9 mouse cellular contexts compared by ENCODE assay signal in the genomic region with DNA sequence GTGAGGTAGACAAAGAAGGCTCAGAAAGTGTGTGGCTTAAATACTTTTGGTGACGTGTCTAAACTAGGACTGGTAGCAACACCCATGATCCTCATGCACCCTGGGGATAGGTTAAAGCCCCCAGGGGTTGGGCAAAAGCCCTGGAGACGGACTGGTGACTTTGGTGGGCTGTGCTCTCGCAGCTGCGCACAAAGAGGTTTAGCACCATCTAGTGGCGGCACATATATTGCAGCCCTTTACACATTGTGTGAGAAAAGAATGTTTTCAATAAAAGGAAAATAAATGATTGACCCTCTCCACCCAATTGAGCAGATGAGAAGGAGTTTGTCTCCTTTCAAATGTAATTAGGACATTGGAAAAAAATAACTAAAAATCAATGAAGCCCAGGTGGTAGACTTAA. TPM values are rescaled to one million over a fixed set of nuclear protein-coding genes. Genes with fewer than 3 reads are reported as not detected.
DNase-seq lines count a peak whose midpoint lies in the region; ATAC-seq and TF ChIP-seq lines count a peak whose summit lies in the region.
"Not testable (repeated sequence)": the region's sequence is repeated elsewhere in the genome, so short reads cannot be mapped to it uniquely, and the experiment has no call there.
"Had no signal": no experiment of that assay in that cellular context is flagged by ENCODE, and none has a peak within 500 bp of the region (broad histone marks: within the 10 kb centered on the region; RNA-seq: fewer than 3 reads in every experiment).

No protein-coding gene starts in this region.

- not testable (repeated sequence) for H3K4me1 ChIP-seq in intestine, embryonic 14.5 days (replicated peaks; ENCODE audit: control insufficient read depth, insufficient read depth, low read length)

- H3K9me3 ChIP-seq in intestine, embryonic 14.5 days (ENCODE audit: control insufficient read depth, low read length), result not testable (repeated sequence)

- not testable (repeated sequence) for H3K27ac ChIP-seq in intestine, embryonic 14.5 days (ENCODE audit: low read depth); left cerebral cortex, adult 2 months

- intact Hi-C loops in left cerebral cortex, adult 2 months (cut with DNase I), result loop anchor here (2.0 to 5.0 kb wide), 2 partner anchors 43 to 129 kb away; partner anchors contain the start of gene Glipr1l1

- H3K4me3 ChIP-seq in intestine, embryonic 14.5 days (ENCODE audit: low read depth, low read length); left cerebral cortex, adult 2 months: not testable (repeated sequence)

- H3K9ac ChIP-seq in intestine, embryonic 14.5 days (ENCODE audit: low read length), result not testable (repeated sequence)

- WGBS in intestine, embryonic 14.5 days, result 3% methylated on average over 5 of the region's 5 CpGs

- not testable (repeated sequence) for H3K27me3 ChIP-seq in intestine, embryonic 14.5 days (replicated peaks; ENCODE audit: control insufficient read depth, insufficient read depth, low read length)

- peak; percentile 82 for TF ChIP-seq CTCF in left cerebral cortex, adult 2 months (IDR thresholded peaks at IDR 0.05)

- H3K36me3 ChIP-seq in intestine, embryonic 14.5 days (ENCODE audit: control insufficient read depth, insufficient read depth, low read length), result not testable (repeated sequence)

- DNase-seq in T-cell, adult 2 months (ENCODE audit: low spot score), result peak; percentile 58
- DNase-seq in cerebellum, postnatal 10 days, result peak; percentile 69 to 75
- peak; percentile 6 to 52 for DNase-seq in frontal cortex, postnatal 14 days (ENCODE audit: low spot score in 2 of 2)
- DNase-seq in intestine, embryonic 14.5 days (ENCODE audit: low spot score), result peak; percentile 81
- DNase-seq in left cerebral cortex, adult 2 months (ENCODE audit: extremely low spot score in 1 of 2, low spot score in 2 of 2), result peak; percentile 49 to 62
- DNase-seq in right cerebral cortex, postnatal 4 days, result peak; percentile 65

- not testable (repeated sequence) for ATAC-seq in intestine, embryonic 14.5 days (replicated peaks; ENCODE audit: low FRiP score, low TSS enrichment, low read depth)
- 0 out of 2 replicates have a peak, but pooled peaks have one; percentile 52 for ATAC-seq in megakaryocyte progenitor cell, adult 5-6 weeks (replicated peaks; ENCODE audit: poor library complexity)

- H3K4me2 ChIP-seq in intestine, embryonic 14.5 days (ENCODE audit: low read length), result not testable (repeated sequence)

RNA-seq across cellular contexts. Expression of gene Glipr1l2, which starts 22.6 kb away (rescaled TPM):
- not detected in 2 replicates for polyA plus RNA-seq in intestine, embryonic 14.5 days (2014; fragmentation: Nextera tagmentation; extraction: Ambion mirVana)
- total RNA-seq in left cerebral cortex, adult 2 months (2021), result not detected
- not detected in 2 replicates for total RNA-seq in megakaryocyte progenitor cell, adult 5-6 weeks (2015)
- not detected in 2 replicates for total RNA-seq in megakaryocyte progenitor cell, adult 5-6 weeks (2017)
- polyA plus RNA-seq: kidney, embryonic 14.5 days; neural tube, embryonic 14.5 days had no signal

RNA-seq across cellular contexts. Expression of gene Glipr1l1, which starts 45.8 kb away (rescaled TPM):
- polyA plus RNA-seq in intestine, embryonic 14.5 days (2014; fragmentation: Nextera tagmentation; extraction: Ambion mirVana), result not detected in 2 replicates
- total RNA-seq in left cerebral cortex, adult 2 months (2021), result not detected
- not detected in 2 replicates for total RNA-seq in megakaryocyte progenitor cell, adult 5-6 weeks (2015)
- total RNA-seq in megakaryocyte progenitor cell, adult 5-6 weeks (2017), result not detected in 2 replicates
- polyA plus RNA-seq: kidney, embryonic 14.5 days; neural tube, embryonic 14.5 days had no signal

RNA-seq across cellular contexts. Expression of gene Glipr1l3, which starts 54.3 kb away (rescaled TPM):
- polyA plus RNA-seq in intestine, embryonic 14.5 days (2014; fragmentation: Nextera tagmentation; extraction: Ambion mirVana), result not detected in 2 replicates
- not detected for total RNA-seq in left cerebral cortex, adult 2 months (2021)
- total RNA-seq in megakaryocyte progenitor cell, adult 5-6 weeks (2015), result not detected in 2 replicates
- not detected in 2 replicates for total RNA-seq in megakaryocyte progenitor cell, adult 5-6 weeks (2017)
- polyA plus RNA-seq: kidney, embryonic 14.5 days had no signal

RNA-seq across cellular contexts. Expression of gene Caps2, which starts 57.6 kb away (rescaled TPM):
- polyA plus RNA-seq in intestine, embryonic 14.5 days (2014; fragmentation: Nextera tagmentation; extraction: Ambion mirVana), result 0.18 and 0.60 TPM in 2 replicates
- total RNA-seq in left cerebral cortex, adult 2 months (2021), result not detected
- not detected in 2 replicates for total RNA-seq in megakaryocyte progenitor cell, adult 5-6 weeks (2015)
- not detected in 2 replicates for total RNA-seq in megakaryocyte progenitor cell, adult 5-6 weeks (2017)

Comparison
In these comparisons a context has a peak if more than half of its experiments do, and no peak if none do; other contexts are left out.
1. DNase-seq: peak in every context shown above with its lines; median percentile 81 in intestine, embryonic 14.5 days; 72 in cerebellum, postnatal 10 days; 65 in right cerebral cortex, postnatal 4 days; 58 in T-cell, adult 2 months; 56 in left cerebral cortex, adult 2 months; 29 in frontal cortex, postnatal 14 days.